Mouse (Mus musculus): ENCODE results near the gene Prss46. TPM values are rescaled to one million over a fixed set of nuclear protein-coding genes. Genes with fewer than 3 reads are reported as not detected.

The Prss46 gene
- polyA plus RNA-seq, 1 experiment from 2014 or later: not detected

- Histone ChIP-seq H3K4me3 (no peak overlapping the region), H3K27ac (no peak overlapping the region), H3K4me1 (no peaks in the 10 kb centered on the region), H3K4me2 (replicated peaks) (no peak overlapping the region), H3K36me3 (no peaks in the 10 kb centered on the region), H3K27me3 (peaks cover 19% of the 10 kb centered on the region), H3K9me3 (replicated peaks) (no peaks in the 10 kb centered on the region; the same call in 1 of the 2 replicates), H3K9ac (no peak overlapping the region)
- ATAC-seq (ENCODE audit: low FRiP score): no peak
- 16% methylated on average over 21 of the region's 21 CpGs for WGBS
These were observed 45.9 kb downstream of the Prss46 start for GRCm38 (mm10) chr9:110890026-110890783.

- Histone ChIP-seq H3K4me3 (no peak overlapping the region), H3K9me3 (replicated peaks) (no peaks in the 10 kb centered on the region; the same call in 1 of the 2 replicates), H3K4me1 (peaks cover 8% of the 10 kb centered on the region; the same call in 1 of the 2 replicates), H3K27ac (no peak overlapping the region), H3K4me2 (replicated peaks) (no peak overlapping the region), H3K27me3 (peaks cover 19% of the 10 kb centered on the region), H3K36me3 (no peaks in the 10 kb centered on the region), H3K9ac (no peak overlapping the region)
- no peak for ATAC-seq (ENCODE audit: low FRiP score)
- 74% methylated on average over 12 of the region's 12 CpGs for WGBS
These were observed 46.9 kb downstream of the Prss46 start for GRCm38 (mm10) chr9:110891077-110891828.

- H3K36me3 ChIP-seq: no peaks in the 10 kb centered on the region
- H3K4me2 ChIP-seq (replicated peaks): no peak overlapping the region
- peaks cover 13% of the 10 kb centered on the region; the same call in 1 of the 2 replicates for H3K4me1 ChIP-seq
- no peak overlapping the region for H3K9ac ChIP-seq
- WGBS: 92% methylated on average over 3 of the region's 3 CpGs
- no peak overlapping the region for H3K4me3 ChIP-seq
- no peaks in the 10 kb centered on the region; the same call in 1 of the 2 replicates for H3K9me3 ChIP-seq (replicated peaks)
- no peak overlapping the region for H3K27ac ChIP-seq
- no peak for ATAC-seq (ENCODE audit: low FRiP score)
- H3K27me3 ChIP-seq: peaks cover 22% of the 10 kb centered on the region
These were observed 48.2 kb downstream of the Prss46 start for GRCm38 (mm10) chr9:110892552-110892951.

GRCm38 (mm10) chr9:110893429-110893828 lies 49.1 kb downstream of the Prss46 start:
- H3K4me3 ChIP-seq: no peak overlapping the region
- no peak overlapping the region for H3K27ac ChIP-seq
- H3K9ac ChIP-seq: no peak overlapping the region
- WGBS: 68% methylated on average over 10 of the region's 10 CpGs
- no peaks in the 10 kb centered on the region for H3K36me3 ChIP-seq
- no peak overlapping the region for H3K4me2 ChIP-seq (replicated peaks)
- no peak for ATAC-seq (ENCODE audit: low FRiP score)
- no peaks in the 10 kb centered on the region; the same call in 1 of the 2 replicates for H3K9me3 ChIP-seq (replicated peaks)
- peaks cover 13% of the 10 kb centered on the region; the same call in 1 of the 2 replicates for H3K4me1 ChIP-seq
- peaks cover 26% of the 10 kb centered on the region for H3K27me3 ChIP-seq

GRCm38 (mm10) chr9:110895507-110895906 lies 51.2 kb downstream of the Prss46 start:
- Histone ChIP-seq H3K27ac (no peak overlapping the region), H3K9ac (no peak overlapping the region), H3K4me2 (replicated peaks) (no peak overlapping the region), H3K9me3 (replicated peaks) (no peaks in the 10 kb centered on the region), H3K4me3 (no peak overlapping the region), H3K4me1 (peaks cover 13% of the 10 kb centered on the region; the same call in 1 of the 2 replicates), H3K27me3 (peaks cover 24% of the 10 kb centered on the region), H3K36me3 (no peaks in the 10 kb centered on the region)
- WGBS: 56% methylated on average over 5 of the region's 5 CpGs
- ATAC-seq (ENCODE audit: low FRiP score): no peak

GRCm38 (mm10) chr9:110895994-110896393 lies 51.7 kb downstream of the Prss46 start:
- Histone ChIP-seq H3K36me3 (no peaks in the 10 kb centered on the region), H3K4me3 (no peak overlapping the region), H3K4me2 (replicated peaks) (peak overlapping the region; percentile 23), H3K9ac (no peak overlapping the region), H3K27ac (no peak overlapping the region), H3K4me1 (peaks cover 13% of the 10 kb centered on the region; the same call in 1 of the 2 replicates), H3K9me3 (replicated peaks) (no peaks in the 10 kb centered on the region), H3K27me3 (peaks cover 19% of the 10 kb centered on the region)
- no peak for ATAC-seq (ENCODE audit: low FRiP score)
- WGBS: 14% methylated on average over 7 of the region's 7 CpGs

- Histone ChIP-seq H3K9ac (no peak overlapping the region), H3K4me3 (no peak overlapping the region), H3K4me2 (replicated peaks) (peak overlapping the region; percentile 23), H3K36me3 (no peaks in the 10 kb centered on the region), H3K27me3 (peaks cover 19% of the 10 kb centered on the region), H3K27ac (no peak overlapping the region), H3K4me1 (peaks cover 13% of the 10 kb centered on the region; the same call in 1 of the 2 replicates), H3K9me3 (replicated peaks) (no peaks in the 10 kb centered on the region)
- no peak for ATAC-seq (ENCODE audit: low FRiP score)
- WGBS: 14% methylated on average over 6 of the region's 6 CpGs
These were observed 52.3 kb downstream of the Prss46 start for GRCm38 (mm10) chr9:110896595-110896994.

GRCm38 (mm10) chr9:110899451-110900008 lies 55.2 kb downstream of the Prss46 start:
- Histone ChIP-seq H3K4me2 (replicated peaks) (no peak overlapping the region), H3K4me1 (peaks cover 13% of the 10 kb centered on the region; the same call in 1 of the 2 replicates), H3K9me3 (replicated peaks) (no peaks in the 10 kb centered on the region), H3K9ac (no peak overlapping the region), H3K27me3 (peaks cover 10% of the 10 kb centered on the region), H3K4me3 (no peak overlapping the region), H3K27ac (no peak overlapping the region), H3K36me3 (no peaks in the 10 kb centered on the region)
- WGBS: 59% methylated on average over 10 of the region's 10 CpGs
- ATAC-seq (ENCODE audit: low FRiP score): no peak

- no peak overlapping the region for H3K4me3 ChIP-seq
- no peaks in the 10 kb centered on the region for H3K36me3 ChIP-seq
- H3K9ac ChIP-seq: no peak overlapping the region
- no peak for ATAC-seq (ENCODE audit: low FRiP score)
- peaks cover 5% of the 10 kb centered on the region; the same call in 1 of the 2 replicates for H3K4me1 ChIP-seq
- H3K4me2 ChIP-seq (replicated peaks): no peak overlapping the region
- peaks cover 7% of the 10 kb centered on the region; the same call in 1 of the 2 replicates for H3K27me3 ChIP-seq
- WGBS: 87% methylated on average over 6 of the region's 6 CpGs
- H3K27ac ChIP-seq: no peak overlapping the region
- no peaks in the 10 kb centered on the region for H3K9me3 ChIP-seq (replicated peaks)
These were observed 56.9 kb downstream of the Prss46 start for GRCm38 (mm10) chr9:110901204-110901603.

- Histone ChIP-seq H3K9ac (no peak overlapping the region), H3K4me1 (no peaks in the 10 kb centered on the region), H3K36me3 (no peaks in the 10 kb centered on the region), H3K9me3 (replicated peaks) (0 out of 2 replicates have a peak, but pooled peaks cover 2% of the 10 kb centered on the region), H3K4me3 (no peak overlapping the region), H3K27me3 (peaks cover 6% of the 10 kb centered on the region; the same call in 1 of the 2 replicates), H3K4me2 (replicated peaks) (no peak overlapping the region), H3K27ac (no peak overlapping the region)
- no peak for ATAC-seq (ENCODE audit: low FRiP score)
- WGBS: 87% methylated on average over 4 of the region's 4 CpGs
These were observed 58.0 kb downstream of the Prss46 start for GRCm38 (mm10) chr9:110902271-110902670.
